Mouse (Mus musculus): ENCODE results near the gene Gm5127. TPM values are rescaled to one million over a fixed set of nuclear protein-coding genes. Genes with fewer than 3 reads are reported as not detected.

Gm5127 gene
- 0.12 and 0.22 TPM in 2 replicates for polyA plus RNA-seq (2015; fragmentation: Nextera tagmentation; extraction: Ambion mirVana)

GRCm38 (mm10) chrX:106582886-106583285, at the start of gene Gm5127:
TSS of gene Gm5127 (plus strand) at chrX:106583186.
- H3K27ac ChIP-seq = no peak within 1 kb of the TSS
- H3K36me3 ChIP-seq (replicated peaks) = no peaks in the 10 kb centered on the region
- no peaks in the 10 kb centered on the region for H3K9me3 ChIP-seq
- no peak for ATAC-seq (replicated peaks)
- H3K4me2 ChIP-seq = no peak within 1 kb of the TSS
- H3K27me3 ChIP-seq (replicated peaks) = no peaks in the 10 kb centered on the region
- no peak within 1 kb of the TSS for H3K4me3 ChIP-seq
- WGBS = 60% methylated on average over 3 of the region's 3 CpGs
- no peak within 1 kb of the TSS for H3K9ac ChIP-seq
- no peaks in the 10 kb centered on the region for H3K4me1 ChIP-seq

GRCm38 (mm10) chrX:106536359-106536758, 46.6 kb upstream of the Gm5127 start:
- Histone ChIP-seq H3K9ac (no peak overlapping the region), H3K36me3 (replicated peaks) (no peaks in the 10 kb centered on the region), H3K4me3 (no peak overlapping the region), H3K4me2 (no peak overlapping the region), H3K27ac (no peak overlapping the region), H3K27me3 (replicated peaks) (no peaks in the 10 kb centered on the region), H3K4me1 (no peaks in the 10 kb centered on the region), H3K9me3 (no peaks in the 10 kb centered on the region)
- ATAC-seq (replicated peaks) = no peak
- 47% methylated on average over 3 of the region's 3 CpGs for WGBS

GRCm38 (mm10) chrX:106555457-106555856, 27.5 kb upstream of the Gm5127 start:
- 85% methylated on average over 2 of the region's 2 CpGs for WGBS
- Histone ChIP-seq H3K36me3 (replicated peaks) (no peaks in the 10 kb centered on the region), H3K9ac (no peak overlapping the region), H3K4me2 (no peak overlapping the region), H3K27ac (no peak overlapping the region), H3K27me3 (replicated peaks) (no peaks in the 10 kb centered on the region), H3K9me3 (no peaks in the 10 kb centered on the region), H3K4me1 (no peaks in the 10 kb centered on the region), H3K4me3 (no peak overlapping the region)
- ATAC-seq (replicated peaks) = no peak

GRCm38 (mm10) chrX:106578966-106579365, 4.0 kb upstream of the Gm5127 start:
- Histone ChIP-seq H3K36me3 (replicated peaks) (no peaks in the 10 kb centered on the region), H3K4me2 (no peak overlapping the region), H3K9me3 (no peaks in the 10 kb centered on the region), H3K27me3 (replicated peaks) (no peaks in the 10 kb centered on the region), H3K4me1 (no peaks in the 10 kb centered on the region), H3K4me3 (no peak overlapping the region), H3K9ac (no peak overlapping the region), H3K27ac (no peak overlapping the region)
- 62% methylated on average over 3 of the region's 3 CpGs for WGBS
- no peak for ATAC-seq (replicated peaks)

- Histone ChIP-seq H3K4me1 (no peaks in the 10 kb centered on the region), H3K4me2 (no peak overlapping the region), H3K36me3 (replicated peaks) (no peaks in the 10 kb centered on the region), H3K4me3 (no peak overlapping the region), H3K9ac (no peak overlapping the region), H3K27ac (no peak overlapping the region), H3K27me3 (replicated peaks) (no peaks in the 10 kb centered on the region), H3K9me3 (no peaks in the 10 kb centered on the region)
- ATAC-seq (replicated peaks) = no peak
Observed at GRCm38 (mm10) chrX:106580410-106580809, 2.6 kb upstream of the Gm5127 start.

- H3K9ac ChIP-seq = no peak overlapping the region
- H3K27ac ChIP-seq = no peak overlapping the region
- no peaks in the 10 kb centered on the region for H3K4me1 ChIP-seq
- 39% methylated on average over 2 of the region's 2 CpGs for WGBS
- H3K4me3 ChIP-seq = no peak overlapping the region
- H3K4me2 ChIP-seq = no peak overlapping the region
- no peak for ATAC-seq (replicated peaks)
- no peaks in the 10 kb centered on the region for H3K9me3 ChIP-seq
- H3K27me3 ChIP-seq (replicated peaks) = no peaks in the 10 kb centered on the region
- no peaks in the 10 kb centered on the region for H3K36me3 ChIP-seq (replicated peaks)
Observed at GRCm38 (mm10) chrX:106582197-106582596, 789 bp upstream of the Gm5127 start.

GRCm38 (mm10) chrX:106593914-106594313, 10.9 kb downstream of the Gm5127 start:
- Histone ChIP-seq H3K9me3 (no peaks in the 10 kb centered on the region), H3K4me2 (no peak overlapping the region)

GRCm38 (mm10) chrX:106595904-106596303, 12.9 kb downstream of the Gm5127 start:
- no peaks in the 10 kb centered on the region for H3K9me3 ChIP-seq
- no peak for ATAC-seq (replicated peaks)
- H3K4me2 ChIP-seq = no peak overlapping the region
- 84% methylated on average over 1 of the region's 1 CpGs for WGBS
- no peak overlapping the region for H3K9ac ChIP-seq
- H3K27ac ChIP-seq = no peak overlapping the region
- no peak overlapping the region for H3K4me3 ChIP-seq
- no peaks in the 10 kb centered on the region for H3K4me1 ChIP-seq
- no peaks in the 10 kb centered on the region for H3K36me3 ChIP-seq (replicated peaks)
- H3K27me3 ChIP-seq (replicated peaks) = no peaks in the 10 kb centered on the region

More at GRCm38 (mm10) chrX:106593914-106594313, 10.9 kb downstream of the Gm5127 start:
- H3K27ac ChIP-seq = no peak overlapping the region
- ATAC-seq (replicated peaks) = no peak
- no peak overlapping the region for H3K4me3 ChIP-seq
- H3K4me1 ChIP-seq = no peaks in the 10 kb centered on the region
- H3K9ac ChIP-seq = no peak overlapping the region
- H3K36me3 ChIP-seq (replicated peaks) = no peaks in the 10 kb centered on the region
- no peaks in the 10 kb centered on the region for H3K27me3 ChIP-seq (replicated peaks)

- H3K9me3 ChIP-seq = no peaks in the 10 kb centered on the region
- H3K36me3 ChIP-seq (replicated peaks) = no peaks in the 10 kb centered on the region
- no peak overlapping the region for H3K9ac ChIP-seq
- H3K27me3 ChIP-seq (replicated peaks) = no peaks in the 10 kb centered on the region
- no peak overlapping the region for H3K4me3 ChIP-seq
- H3K27ac ChIP-seq = no peak overlapping the region
- H3K4me1 ChIP-seq = no peaks in the 10 kb centered on the region
- WGBS = 24% methylated on average over 9 of the region's 9 CpGs
- H3K4me2 ChIP-seq = peak overlapping the region; percentile 26; the same call in 1 of the 2 replicates
- ATAC-seq (replicated peaks) = no peak
Observed at GRCm38 (mm10) chrX:106602574-106603258, 19.7 kb downstream of the Gm5127 start.

- ATAC-seq (replicated peaks) = no peak
- WGBS = 22% methylated on average over 6 of the region's 6 CpGs
- no peaks in the 10 kb centered on the region for H3K4me1 ChIP-seq
Observed at GRCm38 (mm10) chrX:106603386-106603785, 20.4 kb downstream of the Gm5127 start, which contains the start of gene Cysltr1. TSS of gene Cysltr1 (minus strand) at chrX:106603679.

GRCm38 (mm10) chrX:106622512-106622911, 39.5 kb downstream of the Gm5127 start:
- Histone ChIP-seq H3K36me3 (replicated peaks) (no peaks in the 10 kb centered on the region), H3K9ac (no peak overlapping the region), H3K4me2 (no peak overlapping the region), H3K9me3 (no peaks in the 10 kb centered on the region), H3K27me3 (replicated peaks) (no peaks in the 10 kb centered on the region), H3K4me3 (no peak overlapping the region), H3K27ac (no peak overlapping the region), H3K4me1 (no peaks in the 10 kb centered on the region)
- 62% methylated on average over 1 of the region's 1 CpGs for WGBS
- no peak for ATAC-seq (replicated peaks)

More at GRCm38 (mm10) chrX:106603386-106603785, 20.4 kb downstream of the Gm5127 start, which contains the start of gene Cysltr1:
- H3K36me3 ChIP-seq (replicated peaks) = no peaks in the 10 kb centered on the region
- no peaks in the 10 kb centered on the region for H3K27me3 ChIP-seq (replicated peaks)
- H3K4me3 ChIP-seq = no peak within 1 kb of the TSS
- no peaks in the 10 kb centered on the region for H3K9me3 ChIP-seq
- H3K4me2 ChIP-seq = peak within 1 kb of the TSS; percentile 26; the same call in 1 of the 2 replicates
- no peak within 1 kb of the TSS for H3K27ac ChIP-seq
- H3K9ac ChIP-seq = no peak within 1 kb of the TSS

- ATAC-seq (replicated peaks) = no peak
- H3K9me3 ChIP-seq = no peaks in the 10 kb centered on the region
- no peak overlapping the region for H3K27ac ChIP-seq
- H3K36me3 ChIP-seq (replicated peaks) = no peaks in the 10 kb centered on the region
- H3K4me3 ChIP-seq = no peak overlapping the region
- 70% methylated on average over 3 of the region's 3 CpGs for WGBS
- no peaks in the 10 kb centered on the region for H3K27me3 ChIP-seq (replicated peaks)
- no peak overlapping the region for H3K9ac ChIP-seq
- no peak overlapping the region for H3K4me2 ChIP-seq
- no peaks in the 10 kb centered on the region for H3K4me1 ChIP-seq
Observed at GRCm38 (mm10) chrX:106623667-106624066, 40.7 kb downstream of the Gm5127 start.

GRCm38 (mm10) chrX:106628514-106628913, 45.5 kb downstream of the Gm5127 start:
- no peaks in the 10 kb centered on the region for H3K4me1 ChIP-seq
- WGBS = 84% methylated on average over 1 of the region's 1 CpGs
- no peak overlapping the region for H3K27ac ChIP-seq
- no peaks in the 10 kb centered on the region for H3K27me3 ChIP-seq (replicated peaks)
- H3K4me2 ChIP-seq = no peak overlapping the region
- no peak overlapping the region for H3K9ac ChIP-seq
- H3K4me3 ChIP-seq = no peak overlapping the region
- no peak for ATAC-seq (replicated peaks)
- no peaks in the 10 kb centered on the region for H3K36me3 ChIP-seq (replicated peaks)
- H3K9me3 ChIP-seq = no peaks in the 10 kb centered on the region

All from midbrain, embryonic 15.5 days (tissue).